Mouse (Mus musculus): ENCODE measurements around the gene Prune1. TPM values are rescaled to one million over a fixed set of nuclear protein-coding genes. Genes with fewer than 3 reads are reported as not detected.
"Not testable (repeated sequence)": the region's sequence is repeated elsewhere in the genome, so short reads cannot be mapped to it uniquely, and the experiment has no call there.

Gene Prune1
- polyA plus RNA-seq, 1 experiment from 2014 or later = 63.8 TPM

- H3K4me1 ChIP-seq (replicated peaks; ENCODE audit: control insufficient read depth, insufficient read depth, low read length) = 0 out of 2 replicates have a peak, but pooled peaks cover 12% of the 10 kb centered on the region
- H3K9ac ChIP-seq = no peak overlapping the region
- peaks cover 25% of the 10 kb centered on the region for H3K36me3 ChIP-seq (replicated peaks; ENCODE audit: control insufficient read depth, insufficient read depth)
- H3K27me3 ChIP-seq (ENCODE audit: control insufficient read depth, insufficient read depth, low read length) = no peaks in the 10 kb centered on the region
- no peak overlapping the region for H3K4me2 ChIP-seq (replicated peaks)
- H3K4me3 ChIP-seq (replicated peaks; ENCODE audit: low read length) = no peak overlapping the region
- H3K27ac ChIP-seq = no peak overlapping the region
- no peaks in the 10 kb centered on the region for H3K9me3 ChIP-seq (ENCODE audit: control insufficient read depth, low read length)
- DNase-seq (ENCODE audit: low spot score) (no peak), ATAC-seq (ENCODE audit: low FRiP score) (no peak)
- WGBS = 100% methylated on average over 1 of the region's 1 CpGs
These were observed 68.3 kb downstream of the Prune1 start for GRCm38 (mm10) chr3:95213609-95213975.

GRCm38 (mm10) chr3:95212889-95213608, 68.8 kb downstream of the Prune1 start:
- H3K4me2 ChIP-seq (replicated peaks); ATAC-seq (ENCODE audit: low FRiP score); H3K4me1 ChIP-seq (replicated peaks; ENCODE audit: control insufficient read depth, insufficient read depth, low read length); H3K27ac ChIP-seq; DNase-seq (ENCODE audit: low spot score); H3K9me3 ChIP-seq (ENCODE audit: control insufficient read depth, low read length); H3K9ac ChIP-seq; H3K27me3 ChIP-seq (ENCODE audit: control insufficient read depth, insufficient read depth, low read length); H3K4me3 ChIP-seq (replicated peaks; ENCODE audit: low read length): not testable (repeated sequence)
- 94% methylated on average over 7 of the region's 10 CpGs for WGBS
- peaks cover 29% of the 10 kb centered on the region for H3K36me3 ChIP-seq (replicated peaks; ENCODE audit: control insufficient read depth, insufficient read depth)

- Histone ChIP-seq H3K4me1 (replicated peaks; ENCODE audit: control insufficient read depth, insufficient read depth, low read length) (no peaks in the 10 kb centered on the region), H3K36me3 (replicated peaks; ENCODE audit: control insufficient read depth, insufficient read depth) (peaks cover 41% of the 10 kb centered on the region), H3K27me3 (ENCODE audit: control insufficient read depth, insufficient read depth, low read length) (no peaks in the 10 kb centered on the region), H3K9me3 (ENCODE audit: control insufficient read depth, low read length) (no peaks in the 10 kb centered on the region), H3K4me2 (replicated peaks) (no peak overlapping the region), H3K27ac (no peak overlapping the region), H3K4me3 (replicated peaks; ENCODE audit: low read length) (no peak overlapping the region), H3K9ac (no peak overlapping the region)
- WGBS = 52% methylated on average over 2 of the region's 2 CpGs
- DNase-seq (ENCODE audit: low spot score) (no peak), ATAC-seq (ENCODE audit: low FRiP score) (no peak)
These were observed 71.3 kb downstream of the Prune1 start for GRCm38 (mm10) chr3:95210585-95210984.

- Histone ChIP-seq H3K4me3 (replicated peaks; ENCODE audit: low read length) (no peak overlapping the region), H3K4me1 (replicated peaks; ENCODE audit: control insufficient read depth, insufficient read depth, low read length) (no peaks in the 10 kb centered on the region), H3K4me2 (replicated peaks) (no peak overlapping the region), H3K9me3 (ENCODE audit: control insufficient read depth, low read length) (no peaks in the 10 kb centered on the region), H3K9ac (no peak overlapping the region), H3K36me3 (replicated peaks; ENCODE audit: control insufficient read depth, insufficient read depth) (peaks cover 54% of the 10 kb centered on the region), H3K27ac (no peak overlapping the region), H3K27me3 (ENCODE audit: control insufficient read depth, insufficient read depth, low read length) (no peaks in the 10 kb centered on the region)
- ATAC-seq (ENCODE audit: low FRiP score) (no peak), DNase-seq (ENCODE audit: low spot score) (no peak)
- 93% methylated on average over 4 of the region's 4 CpGs for WGBS
These were observed 73.6 kb downstream of the Prune1 start for GRCm38 (mm10) chr3:95208286-95208685.

- H3K4me1 ChIP-seq (replicated peaks; ENCODE audit: control insufficient read depth, insufficient read depth, low read length) = no peaks in the 10 kb centered on the region
- H3K36me3 ChIP-seq (replicated peaks; ENCODE audit: control insufficient read depth, insufficient read depth) = peaks cover 89% of the 10 kb centered on the region
- ATAC-seq (ENCODE audit: low FRiP score) (no peak), DNase-seq (ENCODE audit: low spot score) (no peak)
- no peaks in the 10 kb centered on the region for H3K27me3 ChIP-seq (ENCODE audit: control insufficient read depth, insufficient read depth, low read length)
- H3K4me2 ChIP-seq (replicated peaks) = no peak overlapping the region
- no peaks in the 10 kb centered on the region for H3K9me3 ChIP-seq (ENCODE audit: control insufficient read depth, low read length)
- no peak overlapping the region for H3K4me3 ChIP-seq (replicated peaks; ENCODE audit: low read length)
- no peak overlapping the region for H3K9ac ChIP-seq
- no peak overlapping the region for H3K27ac ChIP-seq
- 91% methylated on average over 6 of the region's 6 CpGs for WGBS
These were observed 78.0 kb downstream of the Prune1 start for GRCm38 (mm10) chr3:95203880-95204279.

Other genes starting within 250 kb of the Prune1 start
- 238 and 248 TPM in 2 replicates for gene Psmd4, start 239.5 kb downstream of the Prune1 start, polyA plus RNA-seq (2014; fragmentation: Nextera tagmentation; extraction: Ambion mirVana)
- 9.9 and 12.7 TPM in 2 replicates for gene Pip5k1a, start 175.1 kb downstream of the Prune1 start, polyA plus RNA-seq (2014; fragmentation: Nextera tagmentation; extraction: Ambion mirVana)
- 148 and 150 TPM in 2 replicates for gene Vps72, start 171.1 kb downstream of the Prune1 start, polyA plus RNA-seq (2014; fragmentation: Nextera tagmentation; extraction: Ambion mirVana)
- 0.61 and 1.7 TPM in 2 replicates for gene Tmod4, start 157.6 kb downstream of the Prune1 start, polyA plus RNA-seq (2014; fragmentation: Nextera tagmentation; extraction: Ambion mirVana)
- gene Scnm1, start 148.1 kb downstream of the Prune1 start, polyA plus RNA-seq (2014; fragmentation: Nextera tagmentation; extraction: Ambion mirVana) = 71.4 and 82.4 TPM in 2 replicates
- 34.0 and 35.7 TPM in 2 replicates for gene Lysmd1, start 148.0 kb downstream of the Prune1 start, polyA plus RNA-seq (2014; fragmentation: Nextera tagmentation; extraction: Ambion mirVana)
- gene Tnfaip8l2, start 139.7 kb downstream of the Prune1 start, polyA plus RNA-seq (2014; fragmentation: Nextera tagmentation; extraction: Ambion mirVana) = 2.3 and 2.7 TPM in 2 replicates
- gene Sema6c, start 121.6 kb downstream of the Prune1 start, polyA plus RNA-seq (2014; fragmentation: Nextera tagmentation; extraction: Ambion mirVana) = 35.8 and 36.5 TPM in 2 replicates
- 3.0 and 3.9 TPM in 2 replicates for gene Gabpb2, start 64.2 kb downstream of the Prune1 start, polyA plus RNA-seq (2014; fragmentation: Nextera tagmentation; extraction: Ambion mirVana)
- gene Cdc42se1, start 53.3 kb downstream of the Prune1 start, polyA plus RNA-seq (2014; fragmentation: Nextera tagmentation; extraction: Ambion mirVana) = 65.0 and 70.1 TPM in 2 replicates
- 560 and 570 TPM in 2 replicates for gene Mllt11, start 49.9 kb downstream of the Prune1 start, polyA plus RNA-seq (2014; fragmentation: Nextera tagmentation; extraction: Ambion mirVana)
- 0.16 TPM in 1 of 2 replicates, not detected in the other for gene Gm128, start 40.5 kb downstream of the Prune1 start, polyA plus RNA-seq (2014; fragmentation: Nextera tagmentation; extraction: Ambion mirVana)
- 0.27 TPM in 1 of 2 replicates, not detected in the other for gene Bnipl, start 30.9 kb downstream of the Prune1 start, polyA plus RNA-seq (2014; fragmentation: Nextera tagmentation; extraction: Ambion mirVana)
- 37.8 and 38.9 TPM in 2 replicates for gene Mindy1, start 731 bp downstream of the Prune1 start, polyA plus RNA-seq (2014; fragmentation: Nextera tagmentation; extraction: Ambion mirVana)
- 0.24 and 0.52 TPM in 2 replicates for gene Anxa9, start 25.1 kb upstream of the Prune1 start, polyA plus RNA-seq (2014; fragmentation: Nextera tagmentation; extraction: Ambion mirVana)
- gene Cers2, start 32.7 kb upstream of the Prune1 start, polyA plus RNA-seq (2014; fragmentation: Nextera tagmentation; extraction: Ambion mirVana) = 81.8 and 88.3 TPM in 2 replicates
- 47.6 and 54.2 TPM in 2 replicates for gene Setdb1, start 75.1 kb upstream of the Prune1 start, polyA plus RNA-seq (2014; fragmentation: Nextera tagmentation; extraction: Ambion mirVana)
- gene 4930558C23Rik, start 120.8 kb upstream of the Prune1 start, polyA plus RNA-seq (2014; fragmentation: Nextera tagmentation; extraction: Ambion mirVana) = not detected in 2 replicates
- gene Arnt, start 152.3 kb upstream of the Prune1 start, polyA plus RNA-seq (2014; fragmentation: Nextera tagmentation; extraction: Ambion mirVana) = 12.3 and 13.3 TPM in 2 replicates
- gene Ctsk, start 217.2 kb upstream of the Prune1 start, polyA plus RNA-seq (2014; fragmentation: Nextera tagmentation; extraction: Ambion mirVana) = 9.1 and 11.5 TPM in 2 replicates
- gene Ctss, start 244.7 kb upstream of the Prune1 start, polyA plus RNA-seq (2014; fragmentation: Nextera tagmentation; extraction: Ambion mirVana) = 16.3 and 17.7 TPM in 2 replicates

Data from hindbrain, embryonic 14.5 days (tissue).